Mouse (Mus musculus): Measurements from ENCODE around the gene Zbtb7b.

The Zbtb7b gene

GRCm38 (mm10) chr3:89337062-89337720, 57.4 kb downstream of the Zbtb7b start:
- no peak for DNase-seq (ENCODE audit: low spot score)

DNA sequence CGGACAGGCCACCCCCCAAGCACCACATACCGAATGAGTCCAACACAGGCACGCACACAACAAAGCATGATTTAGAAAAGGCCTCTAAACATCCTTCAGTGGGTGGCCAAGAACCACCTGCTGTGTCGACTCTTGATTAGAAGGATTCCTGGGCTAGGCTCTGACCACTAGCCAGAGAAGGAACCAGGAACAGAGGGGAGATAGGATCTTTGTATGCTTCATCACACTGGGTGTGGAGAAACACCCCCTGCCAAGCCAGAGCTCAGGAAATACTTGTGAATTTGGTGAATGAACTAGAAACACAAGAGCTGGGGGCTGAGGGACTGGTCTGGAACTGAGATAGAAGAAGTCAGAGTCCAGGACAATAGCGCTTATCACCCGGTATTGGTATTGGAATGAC, 58.0 kb downstream of the Zbtb7b start:
- DNase-seq (ENCODE audit: low spot score): no peak

- no peak for DNase-seq (ENCODE audit: low spot score)
These were observed 61.5 kb downstream of the Zbtb7b start for GRCm38 (mm10) chr3:89333053-89333452.

GRCm38 (mm10) chr3:89332476-89332875, 62.1 kb downstream of the Zbtb7b start:
- DNase-seq (ENCODE audit: low spot score): no peak

- DNase-seq (ENCODE audit: low spot score): no peak
These were observed 62.6 kb downstream of the Zbtb7b start for GRCm38 (mm10) chr3:89332013-89332412.

DNA sequence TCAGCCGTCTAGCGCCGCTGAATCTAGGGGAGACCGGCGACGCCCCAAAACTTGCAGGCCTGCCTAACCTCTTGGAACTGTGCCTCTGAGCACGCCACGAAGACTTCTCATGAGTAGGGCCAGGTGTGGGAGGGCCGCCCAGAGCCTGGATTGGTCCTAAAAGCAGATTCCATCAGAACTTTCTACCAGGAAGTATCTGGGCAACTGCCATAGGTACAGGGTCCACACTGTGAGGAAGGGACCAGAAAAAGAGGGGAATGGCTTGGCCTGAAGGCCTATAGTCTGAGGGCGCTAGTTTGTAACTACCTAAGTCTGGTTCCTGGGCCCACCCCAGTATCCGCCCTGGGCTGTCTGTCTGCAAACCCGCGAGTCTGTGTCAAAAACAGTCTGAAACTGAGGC, 63.0 kb downstream of the Zbtb7b start:
- no peak for DNase-seq (ENCODE audit: low spot score)

GRCm38 (mm10) chr3:89330948-89331347, 63.6 kb downstream of the Zbtb7b start:
- no peak for DNase-seq (ENCODE audit: low spot score)

DNA sequence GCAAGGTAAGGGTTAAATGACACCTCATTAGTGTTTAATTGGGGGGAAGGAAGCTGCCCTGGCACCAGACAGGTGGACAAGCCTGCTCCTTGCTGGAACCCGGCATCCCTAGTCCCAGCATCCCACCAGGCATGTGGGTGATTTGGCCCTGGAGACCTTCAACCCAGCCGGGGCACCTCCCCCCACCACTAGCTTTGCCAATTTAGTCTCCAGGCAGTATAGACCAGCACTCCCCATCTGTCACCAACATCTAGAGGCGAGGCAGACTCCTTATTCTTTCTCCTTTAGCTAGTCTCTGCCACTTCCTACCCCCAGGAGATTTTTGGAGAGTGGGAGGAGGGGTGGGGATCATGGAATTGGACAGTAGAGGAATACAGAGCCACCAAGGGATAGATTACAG, 64.2 kb downstream of the Zbtb7b start:
- no peak for DNase-seq (ENCODE audit: low spot score)

DNA sequence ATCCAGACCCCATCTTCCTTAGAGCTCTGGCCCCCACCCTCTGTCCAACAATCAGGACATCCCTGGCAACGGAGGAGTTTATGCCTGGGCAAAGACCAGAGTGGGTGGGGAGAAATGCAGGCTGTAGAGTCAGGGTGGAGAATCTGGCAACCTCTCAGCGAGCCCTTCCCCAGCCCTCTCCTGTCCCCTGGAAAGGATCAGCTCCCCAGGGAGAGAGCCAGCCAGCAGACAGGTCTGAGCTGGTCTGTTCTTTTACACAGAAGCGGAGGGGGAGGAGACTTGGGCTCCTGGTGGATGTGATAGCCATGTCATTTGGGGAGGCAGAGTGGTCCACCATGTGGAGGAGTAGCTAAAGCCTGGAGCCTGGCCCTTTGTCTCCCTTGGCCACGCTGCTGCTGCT, 66.0 kb downstream of the Zbtb7b start:
- DNase-seq (ENCODE audit: low spot score): no peak

Data from adipocyte (in vitro differentiated cells).